Mouse (Mus musculus) liver, embryonic 16.5 days (tissue): ENCODE measurements at regions not wholly inside any gene's neighbourhood (a gene's known extent, or its start where the extent isn't known, plus 50 kb on each side); places are given as distances from the start of the nearest gene placed in this dataset.
A peak's percentile ranks its signal among the peaks of the same experiment; 100 is the strongest.

ENCODE experiments used
- ATAC-seq: fragments of 200-750 bp; cut with Nextera tagmentation; 2 replicates; pipeline ENCODE4 v1.8.0; 2017; ENCODE audit warnings: low read depth, mild to moderate bottlenecking, moderate number of reproducible peaks, moderate library complexity
- H3K27ac ChIP-seq: fragments of 300-500 bp; sonication (generic); 2 replicates; pipeline ENCODE4 v1.5.1; 2014; ENCODE audit warnings: mild to moderate bottlenecking, low read length
- H3K27me3 ChIP-seq: fragments of 300-500 bp; sonication (generic); 2 replicates; pipeline ENCODE4 v1.6.1; 2014; ENCODE audit warnings: low read depth, low read length, mixed read lengths; ENCODE audit not compliant: control insufficient read depth, insufficient read depth
- H3K36me3 ChIP-seq: fragments of 300-500 bp; sonication (generic); 2 replicates; pipeline ENCODE4 v1.6.1; 2014; ENCODE audit warnings: mild to moderate bottlenecking; ENCODE audit not compliant: control insufficient read depth, insufficient read depth
- H3K4me1 ChIP-seq: fragments of 300-500 bp; sonication (generic); 2 replicates; pipeline ENCODE4 v1.6.1; 2014; ENCODE audit warnings: low read depth, low read length, mixed read lengths; ENCODE audit not compliant: control insufficient read depth
- H3K4me2 ChIP-seq: fragments of 300-500 bp; sonication (generic); 2 replicates; pipeline ENCODE4 v1.6.1; 2014; ENCODE audit warnings: low read depth, low read length, mixed read lengths
- H3K4me3 ChIP-seq: fragments of 300-500 bp; sonication (generic); 2 replicates; pipeline ENCODE4 v1.5.1; 2014; ENCODE audit warnings: low read depth, mild to moderate bottlenecking, low read length
- H3K9ac ChIP-seq: fragments of 300-500 bp; sonication (generic); 2 replicates; pipeline ENCODE4 v1.6.1; 2014; ENCODE audit warnings: low read depth, low read length
- H3K9me3 ChIP-seq: fragments of 300-500 bp; sonication (generic); replicated peaks from 2 replicates; pipeline ENCODE4 v1.6.1; 2016; ENCODE audit warnings: low read length; ENCODE audit not compliant: control insufficient read depth
- WGBS: fragments of 180-500 bp; shearing (Covaris S2); extraction: QIAGEN DNeasy Blood & Tissue Kit; methylation state at CpG from one replicate; pipeline ENCODE4 v1.1.7; 2014; ENCODE audit not compliant: insufficient replicate concordance; 5-methylcytosine and 5-hydroxymethylcytosine counted together

GRCm38 (mm10) chr7:98768460-98768859, 65.6 kb downstream of the Thap12 start:
- H3K4me1 ChIP-seq = no peaks in the 10 kb centered on the region
- H3K9ac ChIP-seq = no peak overlapping the region

GRCm38 (mm10) chr7:98769111-98769734, 65.7 kb upstream of the Wnt11 start:
- no peaks in the 10 kb centered on the region for H3K36me3 ChIP-seq

More at GRCm38 (mm10) chr7:98768460-98768859, 65.6 kb downstream of the Thap12 start:
- WGBS = 56% methylated on average over 2 of the region's 2 CpGs
- H3K4me3 ChIP-seq = no peak overlapping the region
- no peaks in the 10 kb centered on the region for H3K27me3 ChIP-seq
- no peaks in the 10 kb centered on the region for H3K9me3 ChIP-seq
- H3K36me3 ChIP-seq = no peaks in the 10 kb centered on the region
- ATAC-seq = no peak
- no peak overlapping the region for H3K4me2 ChIP-seq
- no peak overlapping the region for H3K27ac ChIP-seq

GRCm38 (mm10) chr7:98770257-98770890, 64.5 kb upstream of the Wnt11 start:
- no peak overlapping the region for H3K9ac ChIP-seq
- H3K27me3 ChIP-seq = no peaks in the 10 kb centered on the region
- ATAC-seq = no peak
- H3K4me3 ChIP-seq = no peak overlapping the region
- no peak overlapping the region for H3K27ac ChIP-seq
- H3K36me3 ChIP-seq = no peaks in the 10 kb centered on the region
- no peaks in the 10 kb centered on the region for H3K4me1 ChIP-seq
- no peaks in the 10 kb centered on the region for H3K9me3 ChIP-seq
- 0 out of 2 replicates have a peak overlapping the region, but pooled peaks have one; percentile 8 for H3K4me2 ChIP-seq
- 6% methylated on average over 8 of the region's 8 CpGs for WGBS

More at GRCm38 (mm10) chr7:98769111-98769734, 65.7 kb upstream of the Wnt11 start:
- no peak overlapping the region for H3K27ac ChIP-seq
- no peak overlapping the region for H3K9ac ChIP-seq
- 33% methylated on average over 1 of the region's 1 CpGs for WGBS
- no peaks in the 10 kb centered on the region for H3K9me3 ChIP-seq
- H3K4me3 ChIP-seq = no peak overlapping the region
- H3K4me2 ChIP-seq = no peak overlapping the region
- H3K27me3 ChIP-seq = no peaks in the 10 kb centered on the region
- no peak for ATAC-seq
- H3K4me1 ChIP-seq = no peaks in the 10 kb centered on the region

GRCm38 (mm10) chr7:98771134-98771775, 63.7 kb upstream of the Wnt11 start:
- ATAC-seq = no peak
- Histone ChIP-seq H3K27me3 (no peaks in the 10 kb centered on the region), H3K4me3 (no peak overlapping the region), H3K36me3 (no peaks in the 10 kb centered on the region), H3K4me1 (no peaks in the 10 kb centered on the region), H3K4me2 (no peak overlapping the region), H3K9ac (no peak overlapping the region), H3K9me3 (no peaks in the 10 kb centered on the region), H3K27ac (no peak overlapping the region)
- 26% methylated on average over 7 of the region's 7 CpGs for WGBS

GRCm38 (mm10) chr7:98774597-98774996, 60.3 kb upstream of the Wnt11 start:
- Histone ChIP-seq H3K36me3 (no peaks in the 10 kb centered on the region), H3K27ac (no peak overlapping the region), H3K9ac (no peak overlapping the region), H3K4me1 (no peaks in the 10 kb centered on the region), H3K4me2 (no peak overlapping the region), H3K4me3 (no peak overlapping the region), H3K9me3 (no peaks in the 10 kb centered on the region), H3K27me3 (no peaks in the 10 kb centered on the region)
- WGBS = 43% methylated on average over 4 of the region's 4 CpGs
- no peak for ATAC-seq

GRCm38 (mm10) chr7:98775031-98775430, 59.9 kb upstream of the Wnt11 start:
- Histone ChIP-seq H3K27ac (no peak overlapping the region), H3K4me1 (no peaks in the 10 kb centered on the region), H3K9me3 (no peaks in the 10 kb centered on the region), H3K4me3 (no peak overlapping the region), H3K27me3 (no peaks in the 10 kb centered on the region), H3K9ac (no peak overlapping the region), H3K36me3 (no peaks in the 10 kb centered on the region), H3K4me2 (no peak overlapping the region)
- ATAC-seq = no peak
- WGBS = 64% methylated on average over 8 of the region's 8 CpGs

- no peaks in the 10 kb centered on the region for H3K27me3 ChIP-seq
- H3K27ac ChIP-seq = no peak overlapping the region
- ATAC-seq = no peak; the same call in 1 of the 2 replicates
- H3K9me3 ChIP-seq = no peaks in the 10 kb centered on the region
- WGBS = 46% methylated on average over 3 of the region's 3 CpGs
- H3K36me3 ChIP-seq = no peaks in the 10 kb centered on the region
- H3K9ac ChIP-seq = no peak overlapping the region
- no peak overlapping the region for H3K4me3 ChIP-seq
- H3K4me1 ChIP-seq = no peaks in the 10 kb centered on the region
- no peak overlapping the region for H3K4me2 ChIP-seq
Observed at GRCm38 (mm10) chr7:98777304-98777849, 57.5 kb upstream of the Wnt11 start.

GRCm38 (mm10) chr7:98778929-98779328, 56.0 kb upstream of the Wnt11 start:
- Histone ChIP-seq H3K9me3 (no peaks in the 10 kb centered on the region), H3K27ac (no peak overlapping the region), H3K4me2 (no peak overlapping the region), H3K4me3 (no peak overlapping the region), H3K36me3 (no peaks in the 10 kb centered on the region), H3K4me1 (no peaks in the 10 kb centered on the region; the same call in 1 of the 2 replicates), H3K27me3 (no peaks in the 10 kb centered on the region), H3K9ac (no peak overlapping the region)
- WGBS = 6% methylated on average over 5 of the region's 5 CpGs
- ATAC-seq = no peak

- no peak overlapping the region for H3K4me3 ChIP-seq
- no peak overlapping the region for H3K9ac ChIP-seq
- H3K4me2 ChIP-seq = no peak overlapping the region
- 62% methylated on average over 5 of the region's 5 CpGs for WGBS
- no peaks in the 10 kb centered on the region; the same call in 1 of the 2 replicates for H3K27me3 ChIP-seq
- H3K9me3 ChIP-seq = no peaks in the 10 kb centered on the region
- H3K27ac ChIP-seq = no peak overlapping the region
- H3K36me3 ChIP-seq = no peaks in the 10 kb centered on the region
- no peak for ATAC-seq
- peaks cover 3% of the 10 kb centered on the region for H3K4me1 ChIP-seq
Observed at GRCm38 (mm10) chr7:98783521-98783920, 51.4 kb upstream of the Wnt11 start.
